Mouse (Mus musculus): Measurements from ENCODE around the gene Plce1.

DNA sequence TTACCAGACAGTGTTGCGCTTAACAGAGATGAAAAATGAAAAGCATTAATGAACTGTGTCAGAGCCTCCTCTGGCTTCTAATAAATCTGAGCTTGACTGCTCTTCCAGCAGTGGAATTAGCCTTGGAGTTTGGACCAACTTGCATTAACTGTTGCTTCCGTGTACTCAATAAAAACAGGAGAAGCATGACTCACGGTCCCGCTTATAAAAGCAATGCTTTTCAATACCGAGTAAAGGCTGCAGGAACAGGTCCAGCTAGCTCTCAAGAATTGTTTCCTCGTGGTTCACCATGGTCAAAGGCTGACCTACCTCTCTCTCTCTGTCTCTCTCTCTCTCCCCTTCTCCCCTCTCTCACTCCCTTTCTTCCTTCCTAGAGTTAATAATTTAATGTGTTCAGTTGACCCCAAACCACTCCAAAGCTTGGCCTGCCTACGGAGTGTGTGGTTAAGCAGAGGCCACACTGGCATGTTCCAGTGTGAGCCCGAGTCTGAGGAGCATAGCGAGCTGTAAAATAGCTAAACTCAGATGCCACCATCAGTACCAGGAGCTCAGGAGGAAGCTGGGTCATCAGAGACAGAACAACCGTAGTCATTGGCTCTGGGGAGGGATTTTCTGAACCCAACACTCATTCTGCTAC is 10.5 kb upstream of the Plce1 start:
- TF ChIP-seq BHLHE40 (IDR thresholded peaks at IDR 0.05; ENCODE audit: borderline replicate concordance, low read depth, low read length) = no peak
- no peak for TF ChIP-seq CTCF (IDR thresholded peaks at IDR 0.05 in 2 of 3, conservative IDR thresholded peaks at IDR 0.05 in 1 of 3; ENCODE audit: control insufficient read depth in 1 of 3, insufficient read depth in 1 of 3, low read depth in 2 of 3, low read length in 3 of 3, poor library complexity in 1 of 3, severe bottlenecking in 1 of 3)
- TF ChIP-seq GATA1 (IDR thresholded peaks at IDR 0.05; ENCODE audit: low read depth, low read length) = no peak
- no peak for TF ChIP-seq ZKSCAN1 (IDR thresholded peaks at IDR 0.05; ENCODE audit: low read depth, low read length)
- TF ChIP-seq ZMIZ1 (IDR thresholded peaks at IDR 0.05; ENCODE audit: low read depth, low read length) = no peak
- no peak for TF ChIP-seq UBTF (IDR thresholded peaks at IDR 0.05; ENCODE audit: borderline replicate concordance, insufficient read depth, low read depth, low read length)
- no peak for TF ChIP-seq TAL1 (IDR thresholded peaks at IDR 0.05; ENCODE audit: low read length)
- TF ChIP-seq POLR2A (IDR thresholded peaks at IDR 0.05; ENCODE audit: control insufficient read depth in 1 of 2, insufficient read depth in 1 of 2, low read depth in 1 of 2, low read length in 2 of 2, poor library complexity in 1 of 2) = no peak
- no peak for TF ChIP-seq TBP (IDR thresholded peaks at IDR 0.05; ENCODE audit: low read depth, low read length)
- no peak for TF ChIP-seq MAX (IDR thresholded peaks at IDR 0.05; ENCODE audit: low read length)
- TF ChIP-seq E2F4 (IDR thresholded peaks at IDR 0.05; ENCODE audit: borderline replicate concordance, low read depth, low read length) = no peak
- TF ChIP-seq ZC3H11A (IDR thresholded peaks at IDR 0.05; ENCODE audit: low read depth, low read length) = no peak
